Mouse (Mus musculus) left cerebral cortex, adult 9 months (tissue): ENCODE measurements at regions not wholly inside any gene's neighbourhood (a gene's known extent, or its start where the extent isn't known, plus 50 kb on each side); places are given as distances from the start of the nearest gene placed in this dataset.

ENCODE experiments used
- DNase-seq, 2 experiments: peaks; one replicate each; pipeline ENCODE4 v3.0.0; 2022; ENCODE audit warnings: low spot score in 2 of 2

GRCm38 (mm10) chr2:95378296-95378695 is 939.7 kb upstream of the Lrrc4c start:
- no peak for DNase-seq

DNA sequence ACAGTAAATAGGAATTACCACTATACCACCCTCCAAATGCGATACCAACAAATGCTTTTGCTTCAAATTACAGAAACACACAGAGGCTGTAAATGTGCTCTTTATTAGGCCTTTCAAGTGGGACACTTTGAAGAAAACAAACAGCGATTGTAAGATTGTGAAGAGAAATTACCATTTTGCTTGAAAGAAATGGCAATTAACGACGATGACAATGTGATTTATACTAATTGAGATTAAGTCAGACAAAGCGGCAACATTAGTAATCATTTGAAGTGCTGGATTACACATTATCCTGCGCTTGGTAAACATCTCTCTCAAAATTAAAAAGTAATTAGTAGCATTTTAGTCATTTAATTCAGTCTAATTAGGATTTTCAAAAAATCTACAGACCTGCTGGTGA is 938.5 kb upstream of the Api5 start:
- DNase-seq, result no peak

DNA sequence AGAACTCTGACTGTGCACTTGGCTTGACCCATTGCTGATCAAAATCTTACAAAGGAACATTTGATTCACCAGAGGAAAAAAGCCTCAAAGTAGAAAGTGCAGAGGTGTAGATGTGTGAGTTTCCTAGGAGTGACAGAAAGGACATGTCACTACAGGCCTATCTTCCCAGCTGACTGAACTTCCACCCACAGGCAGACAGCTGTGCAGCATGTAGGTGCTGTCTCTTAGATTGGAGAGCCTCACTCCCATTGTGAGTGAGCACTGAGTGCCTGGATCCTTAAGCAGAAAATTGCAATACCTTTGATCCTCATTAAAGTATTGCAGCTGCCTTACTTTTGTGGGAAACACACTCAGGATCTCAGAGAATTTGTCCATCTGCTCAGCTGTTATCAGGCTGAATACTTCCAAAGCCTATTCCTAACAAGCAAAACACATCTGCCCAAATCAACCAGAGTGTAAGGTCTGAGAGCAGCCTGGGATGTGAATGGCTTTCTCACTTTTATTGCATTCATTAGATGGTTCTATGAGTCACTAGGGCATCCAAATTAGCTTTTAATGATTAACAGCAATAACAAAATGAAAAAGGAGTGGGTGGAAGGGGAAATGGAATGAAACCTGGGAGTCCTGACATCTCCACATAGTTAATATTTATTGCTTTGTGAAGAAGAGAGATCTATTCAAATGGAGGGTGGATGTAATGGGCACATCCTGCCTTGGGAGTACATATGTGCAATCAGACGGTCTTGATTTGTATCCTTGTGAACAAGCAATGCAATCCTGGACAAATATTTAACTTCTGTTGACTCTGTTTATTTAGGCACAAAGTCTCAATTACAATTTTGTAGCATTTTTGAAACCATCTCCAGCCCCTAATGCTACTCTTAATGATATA is 929.1 kb upstream of the Api5 start:
- DNase-seq, result peak in 1 of 2 experiments; percentile 36
